Mouse (Mus musculus) bone marrow, adult 2 months (tissue): ENCODE measurements around the gene Tmtc4.

Experiments
- CTCF ChIP-seq: fragments of 200-500 bp; IDR thresholded peaks from 2 replicates; pipeline ENCODE4 v1.5.1; 2011; ENCODE audit warnings: low read length, control low read depth; ENCODE audit not compliant: control insufficient read depth, insufficient read depth
- POLR2A ChIP-seq: fragments of 200-500 bp; IDR thresholded peaks from 2 replicates; pipeline ENCODE4 v1.6.1; 2011; ENCODE audit warnings: low read depth, mild to moderate bottlenecking, control low read depth, low read length, borderline replicate concordance; ENCODE audit not compliant: control insufficient read depth

- TF ChIP-seq CTCF, result peak; percentile 36; the same call in 1 of the 2 replicates
- TF ChIP-seq POLR2A, result no peak
Observed at GRCm38 (mm10) chr14:122953331-122953730, 30.5 kb downstream of the Tmtc4 start.
